ENCODE assay signal across 23 mouse cellular contexts in genomic region chr11:50883756-50884155, GRCm38 (mm10). TPM values are rescaled to one million over a fixed set of nuclear protein-coding genes. Genes with fewer than 3 reads are reported as not detected.
DNase-seq lines count a peak whose midpoint lies in the region; ATAC-seq and TF ChIP-seq lines count a peak whose summit lies in the region.
"Had no signal": no experiment of that assay in that cellular context is flagged by ENCODE, and none has a peak within 500 bp of the region (broad histone marks: within the 10 kb centered on the region; RNA-seq: fewer than 3 reads in every experiment).

No protein-coding gene starts in this region.

- no peak overlapping the region for H3K4me3 ChIP-seq in kidney, postnatal 0 days (replicated peaks; ENCODE audit: low read depth, low read length)
- H3K4me3 ChIP-seq in CH12.LX (replicated peaks in 1 of 3; ENCODE audit: low read depth in 2 of 3, low read length in 2 of 3, poor library complexity in 1 of 3), result no peak overlapping the region
- H3K4me3 ChIP-seq: embryonic facial prominence, embryonic 10.5 days; heart, embryonic 12.5 days; neural tube, embryonic 13.5 days had no signal

- H3K79me2 ChIP-seq in CH12.LX (replicated peaks; ENCODE audit: control insufficient read depth, extremely low read depth, insufficient read depth, poor library complexity, severe bottlenecking), result no peaks in the 10 kb centered on the region

- H3K9me3 ChIP-seq in kidney, postnatal 0 days (replicated peaks; ENCODE audit: low read length), result no peaks in the 10 kb centered on the region
- peaks cover 6% of the 10 kb centered on the region for H3K9me3 ChIP-seq in CH12.LX (replicated peaks; ENCODE audit: low read length)
- H3K9me3 ChIP-seq: embryonic facial prominence, embryonic 10.5 days had no signal

- TF ChIP-seq EP300 in CH12.LX (IDR thresholded peaks at IDR 0.05; ENCODE audit: low read length), result no peak

- no peak for ATAC-seq in kidney, postnatal 0 days (replicated peaks; ENCODE audit: low FRiP score, low read depth)
- ATAC-seq: activated CD4-positive, CD25-positive, alpha-beta regulatory T cell, adult 4 months; forebrain, embryonic 14.5 days had no signal

- TF ChIP-seq CTCF in kidney, postnatal 0 days (IDR thresholded peaks at IDR 0.05; ENCODE audit: low read depth), result peak; percentile 33; the same call in 1 of the 2 replicates
- TF ChIP-seq CTCF in CH12.LX (conservative IDR thresholded peaks at IDR 0.05 in 1 of 2, IDR thresholded peaks at IDR 0.05 in 1 of 2; ENCODE audit: low read depth in 2 of 2, low read length in 2 of 2), result peak; percentile 65 to 82

- dilution Hi-C loops in CH12.LX (cut with MboI; ENCODE audit: extremely low pct_ligation_motif_present, extremely low pct_unique_long_range_greater_than_20kb, low sequenced_read_pairs), result no loop called here

- H3K9ac ChIP-seq in kidney, postnatal 0 days (ENCODE audit: low read depth, low read length), result no peak overlapping the region
- no peak overlapping the region for H3K9ac ChIP-seq in CH12.LX (ENCODE audit: insufficient read depth, low read depth)
- H3K9ac ChIP-seq: heart, embryonic 12.5 days; neural tube, embryonic 13.5 days had no signal

- peaks cover 12% of the 10 kb centered on the region; the same call in 1 of the 2 replicates for H3K36me3 ChIP-seq in kidney, postnatal 0 days (ENCODE audit: insufficient read depth, low read length)
- H3K36me3 ChIP-seq in CH12.LX (replicated peaks in 1 of 2; ENCODE audit: control insufficient read depth in 1 of 2, insufficient read depth in 1 of 2, low read length in 1 of 2), result no peaks in the 10 kb centered on the region

- H3K4me1 ChIP-seq in kidney, postnatal 0 days (replicated peaks; ENCODE audit: insufficient read depth, low read length), result 0 out of 2 replicates have a peak, but pooled peaks cover 6% of the 10 kb centered on the region
- no peaks in the 10 kb centered on the region for H3K4me1 ChIP-seq in CH12.LX (ENCODE audit: control insufficient read depth in 1 of 2, insufficient read depth in 2 of 2)

- DNase-seq in kidney, postnatal 0 days (ENCODE audit: low spot score), result no peak
- DNase-seq in kidney, adult 11 months, result no peak
- DNase-seq in 3T3-L1 (ENCODE audit: low read depth, low spot score), result peak; percentile 2
- peak; percentile 45 for DNase-seq in CH12.LX (ENCODE audit: extremely low read depth)
- peak; percentile 44 for DNase-seq in naive thymus-derived CD4-positive, alpha-beta T cell, adult 2 months (ENCODE audit: low read depth)
- DNase-seq in cerebellum, adult 18-20 months, result no peak
- no peak for DNase-seq in ovary, postnatal 10 days (ENCODE audit: low spot score)
- DNase-seq: cerebellum, postnatal 36 days; kidney, postnatal 25 days; lung, postnatal 36 days; right cerebral cortex, postnatal 25 days had no signal

- no peak for TF ChIP-seq POLR2A in CH12.LX (IDR thresholded peaks at IDR 0.05; ENCODE audit: low read depth, low read length)

- TF ChIP-seq RAD21 in CH12.LX (IDR thresholded peaks at IDR 0.05; ENCODE audit: low read depth, low read length), result peak; percentile 85

- in situ Hi-C loops in CH12.LX (cut with MboI; ENCODE audit: low pct_ligation_motif_present, low pct_unique_long_range_greater_than_20kb, low sequenced_read_pairs), result loop anchor here (5.0 kb wide), 1 partner anchor 81 kb away; no protein-coding TSS in a partner anchor

- WGBS in kidney, postnatal 0 days, result 81% methylated on average over 3 of the region's 3 CpGs

- H3K4me2 ChIP-seq in kidney, postnatal 0 days (ENCODE audit: low read length), result no peak overlapping the region
- no peak overlapping the region for H3K4me2 ChIP-seq in CH12.LX (ENCODE audit: insufficient read depth, low read depth, poor library complexity, severe bottlenecking)
- H3K4me2 ChIP-seq: heart, embryonic 12.5 days; neural tube, embryonic 13.5 days had no signal

- no peaks in the 10 kb centered on the region for H3K27me3 ChIP-seq in kidney, postnatal 0 days (ENCODE audit: insufficient read depth, low read length)
- H3K27me3 ChIP-seq in CH12.LX (replicated peaks), result peaks cover 53% of the 10 kb centered on the region
- H3K27me3 ChIP-seq: heart, embryonic 12.5 days; neural tube, embryonic 13.5 days had no signal

- H3K27ac ChIP-seq in kidney, postnatal 0 days, result no peak overlapping the region
- no peak overlapping the region for H3K27ac ChIP-seq in CH12.LX (ENCODE audit: insufficient read depth, low read depth)
- H3K27ac ChIP-seq: embryonic facial prominence, embryonic 10.5 days; neural tube, embryonic 13.5 days had no signal

TF ChIP-seq in CH12.LX, 34 proteins besides CTCF, POLR2A, EP300 and RAD21:
- TF ChIP-seq MEF2A (IDR thresholded peaks at IDR 0.05; ENCODE audit: borderline replicate concordance, low read depth, low read length), result no peak
- TF ChIP-seq GABPA (IDR thresholded peaks at IDR 0.05; ENCODE audit: insufficient replicate concordance, low read depth, low read length), result no peak
- no peak for TF ChIP-seq SIN3A (IDR thresholded peaks at IDR 0.05; ENCODE audit: low read length)
- no peak for TF ChIP-seq USF1 (IDR thresholded peaks at IDR 0.05; ENCODE audit: low read depth, low read length)
- TF ChIP-seq SMC3 (IDR thresholded peaks at IDR 0.05; ENCODE audit: low read depth, low read length), result peak; percentile 82

RNA-seq across cellular contexts. Expression of gene Zfp454, which starts 3.7 kb away (rescaled TPM):
- 5.8 and 7.4 TPM in 2 replicates for polyA plus RNA-seq in kidney, postnatal 0 days (2015; fragmentation: Nextera tagmentation; extraction: Ambion mirVana)
- total RNA-seq in CH12.LX (2012; rRNA removed), result not detected in 2 replicates
- not detected in 2 replicates for total RNA-seq in CH12.LX (2014; rRNA removed)
- polyA plus RNA-seq in CH12.LX (2012; ENCODE audit: insufficient read length, low read depth), result not detected in 2 replicates
- total RNA-seq: hematopoietic stem cell, adult 5-6 weeks; monocyte, adult 5-6 weeks had no signal
- polyA plus RNA-seq: activated CD4-positive, CD25-positive, alpha-beta regulatory T cell, adult 4 months had no signal

RNA-seq across cellular contexts. Expression of gene Zfp2, which starts 32.2 kb away (rescaled TPM):
- polyA plus RNA-seq in kidney, postnatal 0 days (2015; fragmentation: Nextera tagmentation; extraction: Ambion mirVana), result 10.8 and 10.9 TPM in 2 replicates
- total RNA-seq in CH12.LX (2012; rRNA removed) (not detected in 2 replicates), CH12.LX (2014; rRNA removed) (not detected in 2 replicates)
- polyA plus RNA-seq in CH12.LX (2012; ENCODE audit: insufficient read length, low read depth), result not detected in 2 replicates
- total RNA-seq: monocyte, adult 5-6 weeks had no signal
- polyA plus RNA-seq: activated CD4-positive, CD25-positive, alpha-beta regulatory T cell, adult 4 months had no signal

RNA-seq across cellular contexts. Expression of gene Grm6, which starts 33.3 kb away (rescaled TPM):
- polyA plus RNA-seq in kidney, postnatal 0 days (2015; fragmentation: Nextera tagmentation; extraction: Ambion mirVana), result not detected in 2 replicates
- total RNA-seq in CH12.LX (2012; rRNA removed) (0.08 and 0.21 TPM in 2 replicates), CH12.LX (2014; rRNA removed) (0.23 and 0.42 TPM in 2 replicates)
- polyA plus RNA-seq in CH12.LX (2012; ENCODE audit: insufficient read length, low read depth), result 0.74 and 1.0 TPM in 2 replicates
- total RNA-seq: adrenal gland, postnatal 4 days; gastrocnemius, postnatal 4 days; layer of hippocampus, postnatal 10 days; left cerebral cortex, postnatal 14 days had no signal
- polyA plus RNA-seq: activated CD4-positive, CD25-positive, alpha-beta regulatory T cell, adult 4 months; embryonic facial prominence, embryonic 10.5 days; forebrain, embryonic 14.5 days; heart, embryonic 12.5 days; intestine, embryonic 14.5 days; neural tube, embryonic 13.5 days had no signal

RNA-seq across cellular contexts. Expression of gene Zfp879, which starts 42.4 kb away (rescaled TPM):
- polyA plus RNA-seq in kidney, postnatal 0 days (2015; fragmentation: Nextera tagmentation; extraction: Ambion mirVana), result 0.70 and 0.82 TPM in 2 replicates
- not detected in 2 replicates for total RNA-seq in CH12.LX (2012; rRNA removed)
- not detected in 2 replicates for total RNA-seq in CH12.LX (2014; rRNA removed)
- not detected in 2 replicates for polyA plus RNA-seq in CH12.LX (2012; ENCODE audit: insufficient read length, low read depth)
- total RNA-seq: monocyte, adult 5-6 weeks had no signal
- polyA plus RNA-seq: activated CD4-positive, CD25-positive, alpha-beta regulatory T cell, adult 4 months had no signal

RNA-seq across cellular contexts. Expression of gene Zfp354b, which starts 47.7 kb away (rescaled TPM):
- 1.6 and 1.7 TPM in 2 replicates for polyA plus RNA-seq in kidney, postnatal 0 days (2015; fragmentation: Nextera tagmentation; extraction: Ambion mirVana)
- total RNA-seq in CH12.LX (2012; rRNA removed) (not detected in 2 replicates), CH12.LX (2014; rRNA removed) (not detected in 2 replicates)
- polyA plus RNA-seq in CH12.LX (2012; ENCODE audit: insufficient read length, low read depth), result not detected in 2 replicates
- total RNA-seq: monocyte, adult 5-6 weeks had no signal
- polyA plus RNA-seq: activated CD4-positive, CD25-positive, alpha-beta regulatory T cell, adult 4 months had no signal

Comparison
In these comparisons a context has a peak if more than half of its experiments do, and no peak if none do; other contexts are left out.
1. DNase-seq: peak in 3T3-L1 (single experiment), CH12.LX (single experiment) and naive thymus-derived CD4-positive, alpha-beta T cell, adult 2 months (single experiment); none in kidney, postnatal 0 days (single experiment), kidney, adult 11 months (single experiment), cerebellum, adult 18-20 months (0 of 2) and ovary, postnatal 10 days (single experiment).
2. RNA of gene Zfp2, which starts 32.2 kb away (polyA plus RNA-seq): 10.8 to 10.9 TPM in kidney, postnatal 0 days; not detected in CH12.LX; every median in the first group is over 10 times any median in the second.